8 mouse cellular contexts compared by ENCODE assay signal in genomic region chr17:34118113-34118872, GRCm38 (mm10). TPM values are rescaled to one million over a fixed set of nuclear protein-coding genes. Genes with fewer than 3 reads are reported as not detected.
A peak's percentile ranks its signal among the peaks of the same experiment; 100 is the strongest.
DNase-seq lines count a peak whose midpoint lies in the region; TF ChIP-seq lines count a peak whose summit lies in the region.

No protein-coding gene starts in this region.

- peak overlapping the region; percentile 99 for H3K4me3 ChIP-seq in E14TG2a.4 (replicated peaks; ENCODE audit: low read length)
- H3K4me3 ChIP-seq in spleen, adult 2 months (ENCODE audit: extremely low read depth, insufficient read depth, insufficient read length), result peak overlapping the region; percentile 80

- no peaks in the 10 kb centered on the region for H3K9me3 ChIP-seq in E14TG2a.4 (ENCODE audit: low read length)

- H3K27ac ChIP-seq in spleen, adult 2 months (ENCODE audit: insufficient read depth, low read length), result peak overlapping the region; percentile 85

- TF ChIP-seq POLR2A in spleen, adult 2 months (IDR thresholded peaks at IDR 0.05; ENCODE audit: low read depth, low read length), result no peak

- H3K4me1 ChIP-seq in E14TG2a.4 (replicated peaks; ENCODE audit: low read depth, low read length), result peaks cover 42% of the 10 kb centered on the region
- H3K4me1 ChIP-seq in spleen, adult 2 months (ENCODE audit: control insufficient read depth, insufficient read depth, insufficient read length), result peaks cover 2% of the 10 kb centered on the region; the same call in 1 of the 2 replicates

- no peaks in the 10 kb centered on the region for H3K27me3 ChIP-seq in E14TG2a.4 (ENCODE audit: insufficient read depth, low read length)
- no peaks in the 10 kb centered on the region for H3K27me3 ChIP-seq in spleen, adult 2 months (ENCODE audit: control insufficient read depth, insufficient read depth, low read length)

- under 1% methylated on average over 55 of the region's 67 CpGs for WGBS in spleen, adult 2 months

- H3K36me3 ChIP-seq in E14TG2a.4 (ENCODE audit: insufficient read depth, low read length), result peaks cover 56% of the 10 kb centered on the region
- peaks cover 46% of the 10 kb centered on the region for H3K36me3 ChIP-seq in spleen, adult 2 months (ENCODE audit: control insufficient read depth, insufficient read depth, low read length)

- peak; percentile 67 for DNase-seq in 3134 (ENCODE audit: extremely low read depth, insufficient read length, low spot score)
- DNase-seq in cerebellum, adult 9-11 months, result peak; percentile 82
- peak; percentile 48 for DNase-seq in gastrocnemius, postnatal 25 days
- DNase-seq in kidney, adult 9 months, result peak; percentile 52
- DNase-seq in lung, postnatal 10 days, result peak; percentile 49
- DNase-seq in spleen, adult 2 months (ENCODE audit: low read depth in 1 of 2, low spot score in 2 of 2), result peak in 1 of 2 experiments; percentile 41
- no peak for DNase-seq in layer of hippocampus, adult 8-10 months (ENCODE audit: low spot score in 2 of 2)

- TF ChIP-seq CTCF in E14TG2a.4 (conservative IDR thresholded peaks at IDR 0.05; ENCODE audit: low read length), result no peak
- no peak for TF ChIP-seq CTCF in spleen, adult 2 months (IDR thresholded peaks at IDR 0.05; ENCODE audit: extremely low read depth, insufficient read depth, insufficient read length, insufficient replicate concordance)

RNA-seq across cellular contexts. Expression of gene H2-DMa, which starts 1.0 kb away (rescaled TPM):
- total RNA-seq in gastrocnemius, postnatal 25 days (2021), result 1 to 10 TPM; 2.8 to 3.1 TPM
- 302 and 363 TPM in 2 replicates for polyA plus RNA-seq in spleen, adult 2 months (2012; rRNA removed)
- 10 to 100 TPM; 31.5 to 37.7 (median 34.2) TPM for total RNA-seq in layer of hippocampus, adult 8-10 months (2022)

RNA-seq across cellular contexts. Expression of gene Brd2, which starts 4.1 kb away (rescaled TPM):
- total RNA-seq in gastrocnemius, postnatal 25 days (2021), result 10 to 100 TPM; 66.7 to 69.1 TPM
- polyA plus RNA-seq in spleen, adult 2 months (2012; rRNA removed), result 97.9 and 112 TPM in 2 replicates
- total RNA-seq in layer of hippocampus, adult 8-10 months (2022), result 100 to 1,000 TPM; 190 to 204 (median 197) TPM

RNA-seq across cellular contexts. Expression of gene H2-DMb2, which starts 24.8 kb away (rescaled TPM):
- total RNA-seq in gastrocnemius, postnatal 25 days (2021), result under 1 TPM; 0.28 to 0.67 TPM
- 456 and 587 TPM in 2 replicates for polyA plus RNA-seq in spleen, adult 2 months (2012; rRNA removed)
- total RNA-seq in layer of hippocampus, adult 8-10 months (2022), result 1 to 10 TPM in 2 of 4 experiments, under 1 TPM in 2; 0.51 to 3.5 (median 2.1) TPM

RNA-seq across cellular contexts. Expression of gene H2-Oa, which starts 26.2 kb away (rescaled TPM):
- total RNA-seq in gastrocnemius, postnatal 25 days (2021), result not detected
- 228 and 326 TPM in 2 replicates for polyA plus RNA-seq in spleen, adult 2 months (2012; rRNA removed)
- 1 to 10 TPM in 2 of 4 experiments, not detected in 2; 2.6 to 3.6 TPM for total RNA-seq in layer of hippocampus, adult 8-10 months (2022)

RNA-seq across cellular contexts. Expression of gene H2-DMb1, which starts 34.6 kb away (rescaled TPM):
- total RNA-seq in gastrocnemius, postnatal 25 days (2021), result 1 to 10 TPM in 1 of 2 experiments, under 1 TPM in 1; 0.43 to 1.2 TPM
- 322 and 426 TPM in 2 replicates for polyA plus RNA-seq in spleen, adult 2 months (2012; rRNA removed)
- total RNA-seq in layer of hippocampus, adult 8-10 months (2022), result 1 to 10 TPM; 3.4 to 9.7 (median 6.0) TPM

Comparison
In these comparisons a context has a peak if more than half of its experiments do, and no peak if none do; other contexts are left out.
1. DNase-seq: peak in 3134 (single experiment), cerebellum, adult 9-11 months (single experiment), gastrocnemius, postnatal 25 days (single experiment), kidney, adult 9 months (single experiment) and lung, postnatal 10 days (single experiment); none in layer of hippocampus, adult 8-10 months (0 of 2).
2. RNA of gene H2-DMa, which starts 1.0 kb away (total RNA-seq): 31.5 to 37.7 TPM in layer of hippocampus, adult 8-10 months; 2.8 to 3.1 TPM in gastrocnemius, postnatal 25 days; every median in the first group is over 4 times any median in the second.